10 mouse cellular contexts compared by ENCODE assay signal in the genomic region with DNA sequence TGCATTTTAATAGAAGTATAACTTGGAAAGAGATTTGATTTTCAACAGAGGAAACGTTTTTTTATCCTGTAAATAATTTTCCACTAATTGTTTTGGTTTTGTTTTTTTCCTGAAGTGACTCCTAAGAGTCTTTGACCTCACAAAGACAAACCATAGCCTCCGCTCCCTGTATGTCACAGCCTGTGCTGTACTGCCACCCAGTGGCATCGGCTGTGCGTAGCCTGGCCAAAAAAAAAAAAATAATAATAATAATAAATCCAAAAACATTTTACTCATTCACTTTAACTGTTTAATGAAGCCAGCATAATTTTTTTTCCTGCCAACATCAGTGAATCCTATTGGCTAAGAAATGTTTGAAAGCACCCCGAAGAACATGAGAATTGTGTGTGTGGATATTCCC.
A peak's percentile ranks its signal among the peaks of the same experiment; 100 is the strongest.
DNase-seq lines count a peak whose midpoint lies in the region; ATAC-seq and TF ChIP-seq lines count a peak whose summit lies in the region.
"Had no signal": no experiment of that assay in that cellular context is flagged by ENCODE, and none has a peak within 500 bp of the region (broad histone marks: within the 10 kb centered on the region; RNA-seq: fewer than 3 reads in every experiment).

No protein-coding gene starts in this region.

- H3K9ac ChIP-seq in kidney, embryonic 14.5 days (ENCODE audit: low read depth, low read length): no peak overlapping the region
- no peak overlapping the region for H3K9ac ChIP-seq in kidney, embryonic 15.5 days
- H3K9ac ChIP-seq in hindbrain, postnatal 0 days (replicated peaks; ENCODE audit: low read length): no peak overlapping the region
- H3K9ac ChIP-seq: embryonic facial prominence, embryonic 13.5 days; limb, embryonic 15.5 days had no signal

- no peak overlapping the region for H3K27ac ChIP-seq in kidney, embryonic 14.5 days (ENCODE audit: low read depth, low read length)
- no peak overlapping the region for H3K27ac ChIP-seq in kidney, embryonic 15.5 days
- no peak overlapping the region for H3K27ac ChIP-seq in hindbrain, postnatal 0 days
- H3K27ac ChIP-seq: embryonic facial prominence, embryonic 13.5 days; limb, embryonic 15.5 days had no signal

- DNase-seq in CD4-positive, CD25-positive, alpha-beta regulatory T cell, adult 2 months (ENCODE audit: low read depth, low spot score): peak; percentile 18
- peak; percentile 68 for DNase-seq in adipocyte (ENCODE audit: low spot score)
- DNase-seq in hindbrain, postnatal 0 days (ENCODE audit: low spot score): peak; percentile 73
- no peak for DNase-seq in spleen, postnatal 36 days (ENCODE audit: low spot score in 2 of 2)
- DNase-seq in urinary bladder, postnatal 10 days (ENCODE audit: low spot score): no peak

- TF ChIP-seq CTCF in hindbrain, postnatal 0 days (IDR thresholded peaks at IDR 0.05; ENCODE audit: low read depth): peak; percentile 77

- H3K36me3 ChIP-seq in kidney, embryonic 14.5 days (ENCODE audit: control insufficient read depth, insufficient read depth, low read length): no peaks in the 10 kb centered on the region
- no peaks in the 10 kb centered on the region for H3K36me3 ChIP-seq in kidney, embryonic 15.5 days
- no peaks in the 10 kb centered on the region for H3K36me3 ChIP-seq in hindbrain, postnatal 0 days (ENCODE audit: insufficient read depth, low read length)
- H3K36me3 ChIP-seq: embryonic facial prominence, embryonic 13.5 days; limb, embryonic 15.5 days had no signal

- 45% methylated on average over 5 of the region's 5 CpGs for WGBS in kidney, embryonic 14.5 days
- WGBS in kidney, embryonic 15.5 days: 40% methylated on average over 5 of the region's 5 CpGs
- WGBS in hindbrain, postnatal 0 days: 40% methylated on average over 5 of the region's 5 CpGs

- no peak overlapping the region for H3K4me3 ChIP-seq in kidney, embryonic 14.5 days (ENCODE audit: low read length)
- H3K4me3 ChIP-seq in kidney, embryonic 15.5 days (replicated peaks): no peak overlapping the region
- no peak overlapping the region for H3K4me3 ChIP-seq in hindbrain, postnatal 0 days (ENCODE audit: low read length)
- H3K4me3 ChIP-seq: embryonic facial prominence, embryonic 13.5 days; limb, embryonic 15.5 days had no signal

- no peaks in the 10 kb centered on the region for H3K27me3 ChIP-seq in kidney, embryonic 14.5 days (ENCODE audit: control insufficient read depth, insufficient read depth, low read length)
- H3K27me3 ChIP-seq in kidney, embryonic 15.5 days: no peaks in the 10 kb centered on the region
- H3K27me3 ChIP-seq in hindbrain, postnatal 0 days (ENCODE audit: insufficient read depth, low read length): no peaks in the 10 kb centered on the region
- H3K27me3 ChIP-seq: embryonic facial prominence, embryonic 13.5 days; limb, embryonic 15.5 days had no signal

- H3K9me3 ChIP-seq in kidney, embryonic 14.5 days (ENCODE audit: control insufficient read depth, low read length): no peaks in the 10 kb centered on the region
- no peaks in the 10 kb centered on the region for H3K9me3 ChIP-seq in kidney, embryonic 15.5 days (replicated peaks)
- no peaks in the 10 kb centered on the region for H3K9me3 ChIP-seq in hindbrain, postnatal 0 days (ENCODE audit: low read length)
- H3K9me3 ChIP-seq: embryonic facial prominence, embryonic 13.5 days; limb, embryonic 15.5 days had no signal

- ATAC-seq in CD4-positive, CD25-positive, alpha-beta regulatory T cell, adult 4 months: no peak
- ATAC-seq in kidney, embryonic 14.5 days (ENCODE audit: low FRiP score, low TSS enrichment): peak; percentile 52; the same call in 1 of the 2 replicates
- ATAC-seq in kidney, embryonic 15.5 days (replicated peaks; ENCODE audit: low FRiP score): no peak
- ATAC-seq in hindbrain, postnatal 0 days: no peak

- H3K4me2 ChIP-seq in kidney, embryonic 14.5 days (replicated peaks; ENCODE audit: low read depth, low read length): no peak overlapping the region
- no peak overlapping the region for H3K4me2 ChIP-seq in kidney, embryonic 15.5 days
- H3K4me2 ChIP-seq in hindbrain, postnatal 0 days (ENCODE audit: low read depth, low read length): no peak overlapping the region
- H3K4me2 ChIP-seq: embryonic facial prominence, embryonic 13.5 days; limb, embryonic 15.5 days had no signal

- no peaks in the 10 kb centered on the region for H3K4me1 ChIP-seq in kidney, embryonic 14.5 days (ENCODE audit: control insufficient read depth, insufficient read depth, low read length)
- H3K4me1 ChIP-seq in kidney, embryonic 15.5 days: no peaks in the 10 kb centered on the region
- no peaks in the 10 kb centered on the region for H3K4me1 ChIP-seq in hindbrain, postnatal 0 days (ENCODE audit: insufficient read depth, low read length)
- H3K4me1 ChIP-seq: embryonic facial prominence, embryonic 13.5 days; limb, embryonic 15.5 days had no signal

Comparison
In these comparisons a context has a peak if more than half of its experiments do, and no peak if none do; other contexts are left out.
1. DNase-seq: peak in CD4-positive, CD25-positive, alpha-beta regulatory T cell, adult 2 months (single experiment), adipocyte (single experiment) and hindbrain, postnatal 0 days (single experiment); none in spleen, postnatal 36 days (0 of 2) and urinary bladder, postnatal 10 days (single experiment).